Mouse (Mus musculus): ENCODE data around the gene Lef1. TPM values are rescaled to one million over a fixed set of nuclear protein-coding genes. Genes with fewer than 3 reads are reported as not detected.

The Lef1 gene
- total RNA-seq, 1 experiment = 11.1 TPM

DNA sequence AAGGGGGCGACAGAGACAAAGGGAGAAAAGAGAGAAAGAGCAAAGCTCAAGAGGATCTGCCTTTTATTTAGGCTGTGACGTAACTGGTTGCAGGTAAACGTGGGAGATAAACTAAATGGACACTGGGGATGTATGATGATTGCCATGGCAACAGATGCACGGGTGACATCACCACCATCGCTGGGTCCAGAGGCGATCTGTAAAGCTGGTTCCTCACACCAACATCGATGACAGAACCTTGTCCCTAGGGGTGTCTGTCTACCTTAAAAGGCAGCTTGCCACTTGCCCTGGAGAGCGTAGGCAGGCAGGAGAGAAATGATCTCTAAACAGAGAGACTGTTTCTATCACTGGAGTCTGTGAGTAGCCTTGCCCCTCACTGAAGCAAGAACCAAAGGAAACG is 23.7 kb downstream of the Lef1 start:
- Histone ChIP-seq H3K4me1 (ENCODE audit: control insufficient read depth in 2 of 2, insufficient read depth in 2 of 2, low read length in 2 of 2, poor library complexity in 1 of 2) (peaks cover 0 to 7% of the 10 kb centered on the region in 2 experiments; a peak in 1 of 4 replicates), H3K9me3 (ENCODE audit: control insufficient read depth, insufficient read depth, low read depth, low read length) (no peaks in the 10 kb centered on the region), H3K36me3 (ENCODE audit: control insufficient read depth, insufficient read depth, low read length, poor library complexity, severe bottlenecking) (no peaks in the 10 kb centered on the region), H3K4me3 (ENCODE audit: insufficient read depth in 1 of 2, low read depth in 1 of 2, low read length in 2 of 2, poor library complexity in 1 of 2, severe bottlenecking in 1 of 2) (no peak overlapping the region), H3K27ac (ENCODE audit: insufficient read depth, low read depth, low read length, poor library complexity, severe bottlenecking) (no peak overlapping the region; the same call in 1 of the 2 replicates), H3K9ac (ENCODE audit: insufficient read depth, low read depth, low read length, poor library complexity, severe bottlenecking) (no peak overlapping the region)
- TF ChIP-seq HCFC1 (IDR thresholded peaks at IDR 0.05; ENCODE audit: borderline replicate concordance, insufficient read depth, low read length) = no peak
- no peak for TF ChIP-seq ZC3H11A (IDR thresholded peaks at IDR 0.05; ENCODE audit: borderline replicate concordance, low read depth, low read length)
- TF ChIP-seq CHD2 (IDR thresholded peaks at IDR 0.05; ENCODE audit: low read depth, low read length) = no peak
- no peak for TF ChIP-seq MAFK (IDR thresholded peaks at IDR 0.05; ENCODE audit: insufficient read depth, low read depth, low read length)
- TF ChIP-seq ZNF384 (IDR thresholded peaks at IDR 0.05; ENCODE audit: low read depth, low read length) = no peak
- no peak for DNase-seq (ENCODE audit: low read depth, low spot score)
- in situ Hi-C loops (cut with MboI; ENCODE audit: low sequenced_read_pairs in 2 of 2, unreplicated experiment in 2 of 2) = no loop called here

DNA sequence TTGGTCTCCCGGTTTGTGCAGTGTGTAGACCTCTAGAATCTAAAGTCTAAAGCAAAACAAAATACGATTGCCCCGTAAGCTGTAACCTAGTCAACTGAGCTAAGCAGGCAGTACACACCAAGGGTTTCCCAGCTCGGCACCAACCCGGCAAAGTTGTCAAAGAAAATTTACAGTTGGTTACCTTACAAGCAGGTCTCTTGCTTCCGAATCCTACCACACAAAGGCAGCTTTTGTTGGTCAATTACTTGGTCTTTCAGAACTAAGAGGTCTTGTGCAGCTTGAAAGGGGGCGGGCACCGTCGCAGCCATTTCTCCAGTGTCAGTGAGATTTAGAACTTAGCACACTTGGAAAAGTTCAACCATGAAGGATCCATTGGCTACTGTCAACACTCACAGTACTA is 25.2 kb downstream of the Lef1 start:
- Histone ChIP-seq H3K9me3 (ENCODE audit: control insufficient read depth, insufficient read depth, low read depth, low read length) (no peaks in the 10 kb centered on the region), H3K4me3 (ENCODE audit: insufficient read depth in 1 of 2, low read depth in 1 of 2, low read length in 2 of 2, poor library complexity in 1 of 2, severe bottlenecking in 1 of 2) (no peak overlapping the region), H3K9ac (ENCODE audit: insufficient read depth, low read depth, low read length, poor library complexity, severe bottlenecking) (no peak overlapping the region), H3K36me3 (ENCODE audit: control insufficient read depth, insufficient read depth, low read length, poor library complexity, severe bottlenecking) (no peaks in the 10 kb centered on the region), H3K4me1 (ENCODE audit: control insufficient read depth in 2 of 2, insufficient read depth in 2 of 2, low read length in 2 of 2, poor library complexity in 1 of 2) (peaks cover 0 to 11% of the 10 kb centered on the region in 2 experiments; a peak in 1 of 4 replicates), H3K27ac (ENCODE audit: insufficient read depth, low read depth, low read length, poor library complexity, severe bottlenecking) (no peak overlapping the region)
- no peak for TF ChIP-seq MAFK (IDR thresholded peaks at IDR 0.05; ENCODE audit: insufficient read depth, low read depth, low read length)
- TF ChIP-seq ZNF384 (IDR thresholded peaks at IDR 0.05; ENCODE audit: low read depth, low read length) = no peak
- TF ChIP-seq ZC3H11A (IDR thresholded peaks at IDR 0.05; ENCODE audit: borderline replicate concordance, low read depth, low read length) = no peak
- no peak for TF ChIP-seq HCFC1 (IDR thresholded peaks at IDR 0.05; ENCODE audit: borderline replicate concordance, insufficient read depth, low read length)
- no peak for TF ChIP-seq CHD2 (IDR thresholded peaks at IDR 0.05; ENCODE audit: low read depth, low read length)
- no peak for DNase-seq (ENCODE audit: low read depth, low spot score)
- in situ Hi-C loops (cut with MboI; ENCODE audit: low sequenced_read_pairs in 2 of 2, unreplicated experiment in 2 of 2) = no loop called here

DNA sequence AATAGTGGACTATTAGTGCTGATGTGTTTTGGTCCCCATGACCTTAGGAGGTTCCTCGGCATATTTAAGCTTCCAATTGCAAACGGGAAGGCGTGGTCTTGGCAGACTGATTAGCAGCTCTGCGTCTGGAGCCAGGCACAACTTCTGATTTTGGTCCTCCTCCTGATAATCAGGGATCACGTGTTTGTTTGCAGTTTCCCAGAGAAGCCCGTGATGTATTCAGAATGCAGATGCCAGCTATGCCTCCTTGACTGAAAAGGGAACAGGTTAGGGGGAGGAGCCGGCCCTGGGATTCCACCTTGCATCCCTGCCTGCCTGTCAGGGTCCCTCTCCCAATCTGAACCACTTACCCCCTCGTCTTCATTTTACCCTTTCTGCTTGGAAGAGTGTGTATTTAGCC is 26.2 kb downstream of the Lef1 start:
- no peak overlapping the region for H3K27ac ChIP-seq (ENCODE audit: insufficient read depth, low read depth, low read length, poor library complexity, severe bottlenecking)

DNA sequence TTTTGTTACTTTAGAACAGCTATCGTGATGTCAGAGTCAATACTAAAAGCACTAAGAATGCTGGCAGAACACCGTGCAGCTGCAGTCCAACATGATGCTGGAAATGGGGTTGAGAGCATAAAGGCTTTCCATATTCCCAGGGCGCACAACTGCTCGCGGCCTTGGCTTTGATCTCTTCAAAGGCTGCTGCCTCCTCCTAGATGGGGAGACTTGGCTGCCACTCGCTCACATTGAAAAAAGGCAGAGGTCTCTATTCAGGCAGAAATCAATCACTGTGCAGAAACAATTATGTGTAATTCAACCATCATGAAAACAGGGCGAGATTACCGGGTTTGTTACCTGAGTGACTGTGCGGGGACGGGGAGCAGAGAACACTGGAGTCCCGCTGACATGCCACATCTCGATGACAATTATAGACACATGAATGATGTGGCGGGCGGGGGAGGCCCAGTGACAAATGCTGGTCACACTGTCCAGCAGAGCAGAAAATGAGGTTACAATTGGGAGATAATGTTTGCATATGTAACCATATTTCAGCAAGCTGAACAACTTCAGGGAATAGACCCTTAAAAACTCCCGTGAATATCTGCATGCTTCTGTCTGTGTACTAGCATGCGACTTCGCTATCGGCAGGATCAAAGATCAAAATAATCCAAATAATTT is 27.0 kb downstream of the Lef1 start:
- DNase-seq (ENCODE audit: low read depth, low spot score) = no peak
- no peaks in the 10 kb centered on the region for H3K36me3 ChIP-seq (ENCODE audit: control insufficient read depth, insufficient read depth, low read length, poor library complexity, severe bottlenecking)
- H3K4me1 ChIP-seq (ENCODE audit: control insufficient read depth in 2 of 2, insufficient read depth in 2 of 2, low read length in 2 of 2, poor library complexity in 1 of 2) = peaks cover 0 to 13% of the 10 kb centered on the region in 2 experiments; a peak in 1 of 4 replicates
- no peak overlapping the region for H3K9ac ChIP-seq (ENCODE audit: insufficient read depth, low read depth, low read length, poor library complexity, severe bottlenecking)
- no peak overlapping the region; a peak in 1 of 4 replicates for H3K4me3 ChIP-seq (ENCODE audit: insufficient read depth in 1 of 2, low read depth in 1 of 2, low read length in 2 of 2, poor library complexity in 1 of 2, severe bottlenecking in 1 of 2)
- in situ Hi-C loops (cut with MboI; ENCODE audit: low sequenced_read_pairs in 2 of 2, unreplicated experiment in 2 of 2) = no loop called here
- H3K27ac ChIP-seq (ENCODE audit: insufficient read depth, low read depth, low read length, poor library complexity, severe bottlenecking) = no peak overlapping the region
- TF ChIP-seq MAFK (IDR thresholded peaks at IDR 0.05; ENCODE audit: insufficient read depth, low read depth, low read length) = no peak
- no peak for TF ChIP-seq ZNF384 (IDR thresholded peaks at IDR 0.05; ENCODE audit: low read depth, low read length)
- no peak for TF ChIP-seq ZC3H11A (IDR thresholded peaks at IDR 0.05; ENCODE audit: borderline replicate concordance, low read depth, low read length)
- TF ChIP-seq HCFC1 (IDR thresholded peaks at IDR 0.05; ENCODE audit: borderline replicate concordance, insufficient read depth, low read length) = no peak
- TF ChIP-seq CHD2 (IDR thresholded peaks at IDR 0.05; ENCODE audit: low read depth, low read length) = no peak
- H3K9me3 ChIP-seq (ENCODE audit: control insufficient read depth, insufficient read depth, low read depth, low read length) = no peaks in the 10 kb centered on the region

More for the DNA sequence above, 26.2 kb downstream of the Lef1 start:
- Histone ChIP-seq H3K9ac (ENCODE audit: insufficient read depth, low read depth, low read length, poor library complexity, severe bottlenecking) (no peak overlapping the region), H3K4me3 (ENCODE audit: insufficient read depth in 1 of 2, low read depth in 1 of 2, low read length in 2 of 2, poor library complexity in 1 of 2, severe bottlenecking in 1 of 2) (no peak overlapping the region), H3K4me1 (ENCODE audit: control insufficient read depth in 2 of 2, insufficient read depth in 2 of 2, low read length in 2 of 2, poor library complexity in 1 of 2) (peaks cover 0 to 11% of the 10 kb centered on the region in 2 experiments; a peak in 1 of 4 replicates), H3K36me3 (ENCODE audit: control insufficient read depth, insufficient read depth, low read length, poor library complexity, severe bottlenecking) (no peaks in the 10 kb centered on the region), H3K9me3 (ENCODE audit: control insufficient read depth, insufficient read depth, low read depth, low read length) (no peaks in the 10 kb centered on the region)
- DNase-seq (ENCODE audit: low read depth, low spot score) = no peak
- TF ChIP-seq CHD2 (IDR thresholded peaks at IDR 0.05; ENCODE audit: low read depth, low read length) (no peak), MAFK (IDR thresholded peaks at IDR 0.05; ENCODE audit: insufficient read depth, low read depth, low read length) (no peak), ZC3H11A (IDR thresholded peaks at IDR 0.05; ENCODE audit: borderline replicate concordance, low read depth, low read length) (no peak), HCFC1 (IDR thresholded peaks at IDR 0.05; ENCODE audit: borderline replicate concordance, insufficient read depth, low read length) (no peak), ZNF384 (IDR thresholded peaks at IDR 0.05; ENCODE audit: low read depth, low read length) (no peak)
- in situ Hi-C loops (cut with MboI; ENCODE audit: low sequenced_read_pairs in 2 of 2, unreplicated experiment in 2 of 2) = no loop called here

Measured in ES-E14 (cell line).